Mouse (Mus musculus): Measurements from ENCODE around the gene Ints12. TPM values are rescaled to one million over a fixed set of nuclear protein-coding genes. Genes with fewer than 3 reads are reported as not detected.

Gene Ints12
- 10.8 and 12.7 TPM in 2 replicates for polyA plus RNA-seq (2015; fragmentation: Nextera tagmentation; extraction: Ambion mirVana)

- no peaks in the 10 kb centered on the region for H3K36me3 ChIP-seq (ENCODE audit: control insufficient read depth, insufficient read depth)
- WGBS: under 1% methylated on average over 53 of the region's 53 CpGs
- peak within 1 kb of the TSS; percentile 72 for H3K4me2 ChIP-seq (ENCODE audit: low read depth, low read length)
- H3K4me1 ChIP-seq (ENCODE audit: control insufficient read depth, insufficient read depth, low read length): peaks cover 12% of the 10 kb centered on the region
- H3K9ac ChIP-seq (ENCODE audit: low read length): peak within 1 kb of the TSS; percentile 90
- no peaks in the 10 kb centered on the region for H3K9me3 ChIP-seq (replicated peaks; ENCODE audit: control insufficient read depth, low read length)
- peak; percentile 99 for ATAC-seq (replicated peaks; ENCODE audit: extremely low read depth, insufficient read depth, low FRiP score)
- H3K27me3 ChIP-seq (ENCODE audit: control insufficient read depth, insufficient read depth, low read length): no peaks in the 10 kb centered on the region
- H3K4me3 ChIP-seq (ENCODE audit: low read length): peak within 1 kb of the TSS; percentile 96
- peak within 1 kb of the TSS; percentile 96 for H3K27ac ChIP-seq (ENCODE audit: low read length)
These were observed at the start of gene Ints12, which contains the start of gene Gstcd for GRCm38 (mm10) chr3:133091664-133092273. Ints12 (plus strand) TSS chr3:133091840. Gstcd (minus strand) TSS chr3:133092033.

GRCm38 (mm10) chr3:133052068-133052467 is 39.6 kb upstream of the Ints12 start:
- no peak overlapping the region for H3K9ac ChIP-seq (ENCODE audit: low read length)
- ATAC-seq (replicated peaks; ENCODE audit: extremely low read depth, insufficient read depth, low FRiP score): no peak
- H3K4me1 ChIP-seq (ENCODE audit: control insufficient read depth, insufficient read depth, low read length): no peaks in the 10 kb centered on the region
- H3K4me2 ChIP-seq (ENCODE audit: low read depth, low read length): no peak overlapping the region
- WGBS: 81% methylated on average over 2 of the region's 2 CpGs
- H3K4me3 ChIP-seq (ENCODE audit: low read length): no peak overlapping the region
- peaks cover 3% of the 10 kb centered on the region; the same call in 1 of the 2 replicates for H3K36me3 ChIP-seq (ENCODE audit: control insufficient read depth, insufficient read depth)
- no peak overlapping the region for H3K27ac ChIP-seq (ENCODE audit: low read length)
- H3K9me3 ChIP-seq (replicated peaks; ENCODE audit: control insufficient read depth, low read length): no peaks in the 10 kb centered on the region
- H3K27me3 ChIP-seq (ENCODE audit: control insufficient read depth, insufficient read depth, low read length): no peaks in the 10 kb centered on the region

- no peak overlapping the region for H3K9ac ChIP-seq (ENCODE audit: low read length)
- no peak for ATAC-seq (replicated peaks; ENCODE audit: extremely low read depth, insufficient read depth, low FRiP score)
These were observed 16.1 kb upstream of the Ints12 start for GRCm38 (mm10) chr3:133075560-133075959.

GRCm38 (mm10) chr3:133082736-133083135 is 8.9 kb upstream of the Ints12 start:
- H3K4me1 ChIP-seq (ENCODE audit: control insufficient read depth, insufficient read depth, low read length): no peaks in the 10 kb centered on the region
- H3K9me3 ChIP-seq (replicated peaks; ENCODE audit: control insufficient read depth, low read length): no peaks in the 10 kb centered on the region
- peaks cover 13% of the 10 kb centered on the region for H3K36me3 ChIP-seq (ENCODE audit: control insufficient read depth, insufficient read depth)
- no peak overlapping the region for H3K4me2 ChIP-seq (ENCODE audit: low read depth, low read length)
- H3K4me3 ChIP-seq (ENCODE audit: low read length): no peak overlapping the region
- no peaks in the 10 kb centered on the region for H3K27me3 ChIP-seq (ENCODE audit: control insufficient read depth, insufficient read depth, low read length)
- 86% methylated on average over 5 of the region's 5 CpGs for WGBS
- no peak overlapping the region for H3K9ac ChIP-seq (ENCODE audit: low read length)
- no peak for ATAC-seq (replicated peaks; ENCODE audit: extremely low read depth, insufficient read depth, low FRiP score)
- H3K27ac ChIP-seq (ENCODE audit: low read length): no peak overlapping the region

More at GRCm38 (mm10) chr3:133075560-133075959, 16.1 kb upstream of the Ints12 start:
- Histone ChIP-seq H3K4me2 (ENCODE audit: low read depth, low read length) (no peak overlapping the region), H3K27me3 (ENCODE audit: control insufficient read depth, insufficient read depth, low read length) (no peaks in the 10 kb centered on the region), H3K9me3 (replicated peaks; ENCODE audit: control insufficient read depth, low read length) (no peaks in the 10 kb centered on the region), H3K27ac (ENCODE audit: low read length) (no peak overlapping the region), H3K4me1 (ENCODE audit: control insufficient read depth, insufficient read depth, low read length) (no peaks in the 10 kb centered on the region), H3K36me3 (ENCODE audit: control insufficient read depth, insufficient read depth) (peaks cover 9% of the 10 kb centered on the region; the same call in 1 of the 2 replicates), H3K4me3 (ENCODE audit: low read length) (no peak overlapping the region)
- WGBS: 83% methylated on average over 10 of the region's 10 CpGs

- Histone ChIP-seq H3K27me3 (ENCODE audit: control insufficient read depth, insufficient read depth, low read length) (no peaks in the 10 kb centered on the region), H3K4me2 (ENCODE audit: low read depth, low read length) (no peak overlapping the region), H3K4me3 (ENCODE audit: low read length) (no peak overlapping the region), H3K9ac (ENCODE audit: low read length) (no peak overlapping the region), H3K4me1 (ENCODE audit: control insufficient read depth, insufficient read depth, low read length) (peaks cover 6% of the 10 kb centered on the region), H3K9me3 (replicated peaks; ENCODE audit: control insufficient read depth, low read length) (no peaks in the 10 kb centered on the region), H3K36me3 (ENCODE audit: control insufficient read depth, insufficient read depth) (peaks cover 11% of the 10 kb centered on the region), H3K27ac (ENCODE audit: low read length) (no peak overlapping the region)
- ATAC-seq (replicated peaks; ENCODE audit: extremely low read depth, insufficient read depth, low FRiP score): no peak
- 47% methylated on average over 3 of the region's 3 CpGs for WGBS
These were observed 5.8 kb upstream of the Ints12 start for GRCm38 (mm10) chr3:133085858-133086257.

- ATAC-seq (replicated peaks; ENCODE audit: extremely low read depth, insufficient read depth, low FRiP score): no peak
- H3K36me3 ChIP-seq (ENCODE audit: control insufficient read depth, insufficient read depth): no peaks in the 10 kb centered on the region
- peak overlapping the region; percentile 71 for H3K4me2 ChIP-seq (ENCODE audit: low read depth, low read length)
- H3K27ac ChIP-seq (ENCODE audit: low read length): peak overlapping the region; percentile 96
- 7% methylated on average over 11 of the region's 11 CpGs for WGBS
- H3K27me3 ChIP-seq (ENCODE audit: control insufficient read depth, insufficient read depth, low read length): no peaks in the 10 kb centered on the region
- H3K9ac ChIP-seq (ENCODE audit: low read length): peak overlapping the region; percentile 90
- no peaks in the 10 kb centered on the region for H3K9me3 ChIP-seq (replicated peaks; ENCODE audit: control insufficient read depth, low read length)
- H3K4me3 ChIP-seq (ENCODE audit: low read length): peak overlapping the region; percentile 96
- H3K4me1 ChIP-seq (ENCODE audit: control insufficient read depth, insufficient read depth, low read length): peaks cover 12% of the 10 kb centered on the region
These were observed 1.2 kb upstream of the Ints12 start for GRCm38 (mm10) chr3:133090247-133091120.

GRCm38 (mm10) chr3:133091121-133091663 is 448 bp upstream of the Ints12 start:
- ATAC-seq (replicated peaks; ENCODE audit: extremely low read depth, insufficient read depth, low FRiP score): peak; percentile 63
- Histone ChIP-seq H3K9ac (ENCODE audit: low read length) (peak overlapping the region; percentile 90), H3K27me3 (ENCODE audit: control insufficient read depth, insufficient read depth, low read length) (no peaks in the 10 kb centered on the region), H3K9me3 (replicated peaks; ENCODE audit: control insufficient read depth, low read length) (no peaks in the 10 kb centered on the region), H3K4me2 (ENCODE audit: low read depth, low read length) (peak overlapping the region; percentile 71), H3K4me1 (ENCODE audit: control insufficient read depth, insufficient read depth, low read length) (peaks cover 12% of the 10 kb centered on the region), H3K4me3 (ENCODE audit: low read length) (peak overlapping the region; percentile 96), H3K27ac (ENCODE audit: low read length) (peak overlapping the region; percentile 96), H3K36me3 (ENCODE audit: control insufficient read depth, insufficient read depth) (no peaks in the 10 kb centered on the region)
- under 1% methylated on average over 44 of the region's 44 CpGs for WGBS

GRCm38 (mm10) chr3:133092274-133092853 is 724 bp downstream of the Ints12 start:
- WGBS: under 1% methylated on average over 7 of the region's 7 CpGs

More at GRCm38 (mm10) chr3:133092274-133092853, 724 bp downstream of the Ints12 start:
- peak overlapping the region; percentile 90 for H3K9ac ChIP-seq (ENCODE audit: low read length)
- peak overlapping the region; percentile 96 for H3K4me3 ChIP-seq (ENCODE audit: low read length)
- H3K27ac ChIP-seq (ENCODE audit: low read length): peak overlapping the region; percentile 96
- no peak for ATAC-seq (replicated peaks; ENCODE audit: extremely low read depth, insufficient read depth, low FRiP score)
- no peaks in the 10 kb centered on the region for H3K36me3 ChIP-seq (ENCODE audit: control insufficient read depth, insufficient read depth)
- no peaks in the 10 kb centered on the region for H3K27me3 ChIP-seq (ENCODE audit: control insufficient read depth, insufficient read depth, low read length)
- H3K9me3 ChIP-seq (replicated peaks; ENCODE audit: control insufficient read depth, low read length): no peaks in the 10 kb centered on the region
- H3K4me1 ChIP-seq (ENCODE audit: control insufficient read depth, insufficient read depth, low read length): peaks cover 12% of the 10 kb centered on the region
- peak overlapping the region; percentile 72 for H3K4me2 ChIP-seq (ENCODE audit: low read depth, low read length)

Measured in heart, embryonic 16.5 days (tissue).